Mouse (Mus musculus): Measurements from ENCODE around the gene Pigq. TPM values are rescaled to one million over a fixed set of nuclear protein-coding genes. Genes with fewer than 3 reads are reported as not detected.

Pigq gene
- polyA plus RNA-seq, 1 experiment from 2014 or later: 50.9 TPM

DNA sequence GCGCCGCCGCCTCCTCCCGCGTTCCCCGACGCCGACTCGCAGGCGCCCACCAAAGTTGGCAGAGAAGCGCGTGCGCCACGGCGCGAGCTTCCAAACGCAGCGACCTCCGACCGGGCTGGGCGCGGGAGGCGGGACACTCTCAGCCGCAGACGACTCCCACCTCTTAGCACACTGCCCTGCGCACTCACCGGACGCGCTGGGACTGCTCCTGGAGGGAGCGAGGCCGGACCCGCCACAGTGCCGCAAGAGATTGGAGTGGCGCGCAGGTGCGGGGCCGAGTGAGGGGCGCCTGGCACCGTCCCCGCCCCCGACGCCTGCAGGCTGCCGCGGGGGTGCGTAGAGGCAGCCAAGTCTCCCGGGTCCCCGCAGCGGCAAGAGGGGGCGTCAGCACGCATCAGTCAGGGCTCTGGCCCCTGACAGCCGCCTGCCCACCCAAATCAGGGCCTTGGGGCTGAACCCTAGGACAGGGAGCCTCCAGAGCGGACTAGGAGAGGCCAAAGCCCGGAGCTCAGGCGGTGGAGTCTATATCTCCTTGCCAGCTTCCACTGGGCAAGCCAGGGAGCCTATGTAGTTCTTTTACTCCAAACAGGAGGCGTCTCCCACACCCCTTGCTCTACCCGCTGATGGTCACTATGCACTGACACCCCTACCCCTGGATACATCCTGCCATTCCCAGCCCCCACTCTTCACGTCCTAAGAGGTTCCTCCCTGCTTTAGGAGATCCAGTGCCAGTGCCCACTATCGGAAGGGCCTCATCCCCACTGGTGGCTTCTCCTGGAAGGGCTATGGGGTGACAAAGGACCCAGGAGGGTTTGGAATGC is 7.3 kb upstream of the Pigq start, which contains the start of gene A930017K11Rik:
TSS of gene A930017K11Rik (minus strand) at position 763 of the 821 bp plus-strand sequence.
- Histone ChIP-seq H3K27ac (ENCODE audit: low read depth, low read length) (no peak within 1 kb of the TSS), H3K9me3 (ENCODE audit: control insufficient read depth, low read length) (no peaks in the 10 kb centered on the region), H3K4me1 (ENCODE audit: control insufficient read depth, insufficient read depth, low read length) (peaks cover 5% of the 10 kb centered on the region; the same call in 1 of the 2 replicates), H3K4me2 (peak within 1 kb of the TSS; percentile 36), H3K9ac (ENCODE audit: low read length) (no peak within 1 kb of the TSS), H3K27me3 (ENCODE audit: control insufficient read depth, insufficient read depth, low read length) (peaks cover 37% of the 10 kb centered on the region), H3K36me3 (ENCODE audit: control insufficient read depth, insufficient read depth, low read length) (no peaks in the 10 kb centered on the region), H3K4me3 (ENCODE audit: low read depth, low read length) (peak within 1 kb of the TSS; percentile 24)
- DNase-seq (ENCODE audit: low spot score, missing footprints) (no peak), ATAC-seq (ENCODE audit: low FRiP score) (no peak)
- WGBS: under 1% methylated on average over 56 of the region's 58 CpGs

GRCm38 (mm10) chr17:25951225-25951802 is 6.6 kb upstream of the Pigq start:
- no peak overlapping the region for H3K27ac ChIP-seq (ENCODE audit: low read depth, low read length)
- peaks cover 37% of the 10 kb centered on the region for H3K27me3 ChIP-seq (ENCODE audit: control insufficient read depth, insufficient read depth, low read length)
- H3K4me2 ChIP-seq: peak overlapping the region; percentile 36
- peak overlapping the region; percentile 24 for H3K4me3 ChIP-seq (ENCODE audit: low read depth, low read length)
- 1% methylated on average over 33 of the region's 33 CpGs for WGBS
- ATAC-seq (ENCODE audit: low FRiP score) (no peak), DNase-seq (ENCODE audit: low spot score, missing footprints) (no peak)
- H3K36me3 ChIP-seq (ENCODE audit: control insufficient read depth, insufficient read depth, low read length): no peaks in the 10 kb centered on the region
- peaks cover 5% of the 10 kb centered on the region; the same call in 1 of the 2 replicates for H3K4me1 ChIP-seq (ENCODE audit: control insufficient read depth, insufficient read depth, low read length)
- H3K9me3 ChIP-seq (ENCODE audit: control insufficient read depth, low read length): no peaks in the 10 kb centered on the region
- no peak overlapping the region for H3K9ac ChIP-seq (ENCODE audit: low read length)

GRCm38 (mm10) chr17:25950706-25951105 is 6.0 kb upstream of the Pigq start:
- Histone ChIP-seq H3K4me3 (ENCODE audit: low read depth, low read length) (no peak overlapping the region), H3K36me3 (ENCODE audit: control insufficient read depth, insufficient read depth, low read length) (no peaks in the 10 kb centered on the region), H3K27ac (ENCODE audit: low read depth, low read length) (no peak overlapping the region), H3K4me1 (ENCODE audit: control insufficient read depth, insufficient read depth, low read length) (peaks cover 5% of the 10 kb centered on the region; the same call in 1 of the 2 replicates), H3K9ac (ENCODE audit: low read length) (no peak overlapping the region), H3K4me2 (no peak overlapping the region), H3K27me3 (ENCODE audit: control insufficient read depth, insufficient read depth, low read length) (peaks cover 37% of the 10 kb centered on the region), H3K9me3 (ENCODE audit: control insufficient read depth, low read length) (no peaks in the 10 kb centered on the region)
- 0% methylated on average over 2 of the region's 3 CpGs for WGBS
- no peak for ATAC-seq (ENCODE audit: low FRiP score)
- no peak for DNase-seq (ENCODE audit: low spot score, missing footprints)

DNA sequence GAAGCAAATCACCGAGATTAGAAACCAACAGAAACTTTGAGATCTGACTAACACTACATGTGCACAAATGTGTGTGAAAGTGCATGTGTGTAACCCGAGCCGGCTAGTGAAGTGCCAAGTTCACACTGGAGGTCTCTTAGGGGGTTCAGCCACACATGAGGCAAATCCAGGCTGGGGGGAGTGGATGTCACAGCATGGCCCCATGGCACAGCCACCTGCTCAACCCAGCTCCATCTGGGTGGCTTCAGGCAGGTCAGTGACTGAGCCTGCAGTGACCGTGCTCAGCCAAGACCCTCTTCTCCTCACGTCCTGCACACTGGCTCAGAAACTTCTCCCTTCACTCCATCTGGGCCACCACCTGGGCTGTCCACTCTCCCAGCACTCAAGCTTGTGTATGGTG is 5.2 kb upstream of the Pigq start:
- Histone ChIP-seq H3K4me1 (ENCODE audit: control insufficient read depth, insufficient read depth, low read length) (peaks cover 5% of the 10 kb centered on the region; the same call in 1 of the 2 replicates), H3K27me3 (ENCODE audit: control insufficient read depth, insufficient read depth, low read length) (peaks cover 37% of the 10 kb centered on the region)

GRCm38 (mm10) chr17:25948051-25948450 is 3.3 kb upstream of the Pigq start:
- ATAC-seq (ENCODE audit: low FRiP score): no peak
- 70% methylated on average over 8 of the region's 8 CpGs for WGBS
- no peak overlapping the region for H3K4me2 ChIP-seq
- H3K9ac ChIP-seq (ENCODE audit: low read length): no peak overlapping the region
- H3K36me3 ChIP-seq (ENCODE audit: control insufficient read depth, insufficient read depth, low read length): no peaks in the 10 kb centered on the region
- no peak for DNase-seq (ENCODE audit: low spot score, missing footprints)
- H3K9me3 ChIP-seq (ENCODE audit: control insufficient read depth, low read length): no peaks in the 10 kb centered on the region
- peaks cover 5% of the 10 kb centered on the region; the same call in 1 of the 2 replicates for H3K4me1 ChIP-seq (ENCODE audit: control insufficient read depth, insufficient read depth, low read length)
- no peak overlapping the region for H3K27ac ChIP-seq (ENCODE audit: low read depth, low read length)
- no peak overlapping the region for H3K4me3 ChIP-seq (ENCODE audit: low read depth, low read length)
- H3K27me3 ChIP-seq (ENCODE audit: control insufficient read depth, insufficient read depth, low read length): peaks cover 32% of the 10 kb centered on the region

More for the DNA sequence above, 5.2 kb upstream of the Pigq start:
- H3K4me3 ChIP-seq (ENCODE audit: low read depth, low read length): no peak overlapping the region
- 79% methylated on average over 5 of the region's 5 CpGs for WGBS
- H3K9ac ChIP-seq (ENCODE audit: low read length): no peak overlapping the region
- no peak overlapping the region for H3K27ac ChIP-seq (ENCODE audit: low read depth, low read length)
- no peak for DNase-seq (ENCODE audit: low spot score, missing footprints)
- H3K4me2 ChIP-seq: no peak overlapping the region
- no peak for ATAC-seq (ENCODE audit: low FRiP score)
- H3K36me3 ChIP-seq (ENCODE audit: control insufficient read depth, insufficient read depth, low read length): no peaks in the 10 kb centered on the region
- no peaks in the 10 kb centered on the region for H3K9me3 ChIP-seq (ENCODE audit: control insufficient read depth, low read length)

DNA sequence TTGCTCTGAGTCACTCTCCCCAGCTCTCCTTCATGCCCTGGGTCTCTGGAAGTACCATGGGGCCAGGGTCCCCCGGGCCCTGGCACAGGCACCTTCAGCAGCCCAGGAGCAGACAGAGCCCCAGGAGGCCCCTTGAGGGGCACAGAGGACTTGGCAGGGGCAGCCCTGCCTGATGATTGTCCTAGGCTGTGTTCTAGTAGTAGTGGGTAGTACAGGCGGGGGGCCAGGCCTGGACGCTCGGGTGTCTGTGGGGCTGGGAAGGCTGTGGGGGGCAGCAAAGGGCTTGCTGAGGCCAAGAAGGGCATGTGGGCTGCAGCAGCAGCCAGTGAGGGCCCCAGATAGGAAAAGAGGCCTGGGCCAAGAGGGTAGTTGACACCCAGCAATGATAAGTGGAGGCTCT is 2.8 kb upstream of the Pigq start:
- Histone ChIP-seq H3K4me2 (no peak overlapping the region), H3K36me3 (ENCODE audit: control insufficient read depth, insufficient read depth, low read length) (no peaks in the 10 kb centered on the region), H3K9me3 (ENCODE audit: control insufficient read depth, low read length) (no peaks in the 10 kb centered on the region), H3K4me1 (ENCODE audit: control insufficient read depth, insufficient read depth, low read length) (peaks cover 5% of the 10 kb centered on the region; the same call in 1 of the 2 replicates), H3K27ac (ENCODE audit: low read depth, low read length) (no peak overlapping the region), H3K4me3 (ENCODE audit: low read depth, low read length) (no peak overlapping the region), H3K27me3 (ENCODE audit: control insufficient read depth, insufficient read depth, low read length) (peaks cover 27% of the 10 kb centered on the region), H3K9ac (ENCODE audit: low read length) (no peak overlapping the region)
- DNase-seq (ENCODE audit: low spot score, missing footprints) (no peak), ATAC-seq (ENCODE audit: low FRiP score) (no peak)
- 84% methylated on average over 4 of the region's 4 CpGs for WGBS

GRCm38 (mm10) chr17:25946891-25947290 is 2.2 kb upstream of the Pigq start:
- Histone ChIP-seq H3K4me3 (ENCODE audit: low read depth, low read length) (no peak overlapping the region), H3K27me3 (ENCODE audit: control insufficient read depth, insufficient read depth, low read length) (peaks cover 20% of the 10 kb centered on the region), H3K36me3 (ENCODE audit: control insufficient read depth, insufficient read depth, low read length) (no peaks in the 10 kb centered on the region), H3K4me1 (ENCODE audit: control insufficient read depth, insufficient read depth, low read length) (peaks cover 3% of the 10 kb centered on the region; the same call in 1 of the 2 replicates), H3K4me2 (no peak overlapping the region), H3K9me3 (ENCODE audit: control insufficient read depth, low read length) (no peaks in the 10 kb centered on the region), H3K27ac (ENCODE audit: low read depth, low read length) (no peak overlapping the region), H3K9ac (ENCODE audit: low read length) (no peak overlapping the region)
- ATAC-seq (ENCODE audit: low FRiP score) (no peak), DNase-seq (ENCODE audit: low spot score, missing footprints) (no peak)
- 82% methylated on average over 8 of the region's 8 CpGs for WGBS

GRCm38 (mm10) chr17:25946349-25946748 is 1.6 kb upstream of the Pigq start:
- H3K4me1 ChIP-seq (ENCODE audit: control insufficient read depth, insufficient read depth, low read length): no peaks in the 10 kb centered on the region
- peaks cover 15% of the 10 kb centered on the region for H3K27me3 ChIP-seq (ENCODE audit: control insufficient read depth, insufficient read depth, low read length)
- no peak overlapping the region for H3K4me2 ChIP-seq
- H3K9ac ChIP-seq (ENCODE audit: low read length): no peak overlapping the region
- H3K4me3 ChIP-seq (ENCODE audit: low read depth, low read length): no peak overlapping the region
- H3K27ac ChIP-seq (ENCODE audit: low read depth, low read length): no peak overlapping the region
- no peaks in the 10 kb centered on the region for H3K9me3 ChIP-seq (ENCODE audit: control insufficient read depth, low read length)
- H3K36me3 ChIP-seq (ENCODE audit: control insufficient read depth, insufficient read depth, low read length): no peaks in the 10 kb centered on the region
- no peak for ATAC-seq (ENCODE audit: low FRiP score)
- DNase-seq (ENCODE audit: low spot score, missing footprints): no peak
- WGBS: 76% methylated on average over 7 of the region's 7 CpGs

DNA sequence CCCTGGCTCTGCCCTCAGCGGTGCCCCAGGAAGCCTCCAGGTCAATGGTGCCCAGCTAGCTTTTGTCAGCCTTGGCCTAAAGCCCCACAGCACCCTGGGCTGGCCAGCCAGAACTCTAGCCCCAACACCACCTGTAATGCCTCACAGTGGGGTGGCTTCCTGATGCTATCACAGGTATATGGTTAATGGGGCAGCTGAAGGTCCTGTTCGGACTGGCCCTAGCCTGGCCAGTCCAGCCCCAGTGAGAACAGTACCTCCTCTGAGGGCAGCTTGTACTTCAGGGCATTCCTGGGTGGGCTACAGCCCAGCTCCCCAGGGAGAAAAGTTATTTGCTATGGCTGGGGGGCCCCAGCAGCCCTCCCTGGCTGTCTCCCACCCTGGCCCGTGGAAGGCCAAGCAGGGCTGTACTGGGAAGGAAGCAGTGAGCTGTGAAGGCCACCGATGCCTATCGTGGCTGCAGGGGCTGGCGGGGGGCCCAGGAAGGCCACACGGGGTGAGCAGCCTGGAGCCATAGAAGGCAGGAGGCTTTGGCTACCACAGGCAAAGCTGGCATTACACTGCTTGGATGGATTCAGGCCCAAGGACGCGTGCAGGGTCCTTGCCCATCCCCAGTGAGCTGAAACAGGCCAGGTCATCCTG is 900 bp upstream of the Pigq start:
- peaks cover 6% of the 10 kb centered on the region for H3K4me1 ChIP-seq (ENCODE audit: control insufficient read depth, insufficient read depth, low read length)

More for the DNA sequence above, 900 bp upstream of the Pigq start:
- peaks cover 7% of the 10 kb centered on the region for H3K27me3 ChIP-seq (ENCODE audit: control insufficient read depth, insufficient read depth, low read length)
- no peaks in the 10 kb centered on the region for H3K36me3 ChIP-seq (ENCODE audit: control insufficient read depth, insufficient read depth, low read length)
- 60% methylated on average over 9 of the region's 9 CpGs for WGBS
- no peaks in the 10 kb centered on the region for H3K9me3 ChIP-seq (ENCODE audit: control insufficient read depth, low read length)
- H3K9ac ChIP-seq (ENCODE audit: low read length): no peak overlapping the region
- ATAC-seq (ENCODE audit: low FRiP score) (no peak), DNase-seq (ENCODE audit: low spot score, missing footprints) (no peak)
- H3K4me2 ChIP-seq: no peak overlapping the region
- H3K4me3 ChIP-seq (ENCODE audit: low read depth, low read length): no peak overlapping the region
- H3K27ac ChIP-seq (ENCODE audit: low read depth, low read length): no peak overlapping the region
